Mouse (Mus musculus): ENCODE results near the gene Rexo5.

The Rexo5 gene

GRCm38 (mm10) chr7:119800991-119801390 lies 7.2 kb downstream of the Rexo5 start:
- Histone ChIP-seq H3K4me3 (replicated peaks; ENCODE audit: low read length) (no peak overlapping the region), H3K9me3 (ENCODE audit: low read length) (no peaks in the 10 kb centered on the region)

DNA sequence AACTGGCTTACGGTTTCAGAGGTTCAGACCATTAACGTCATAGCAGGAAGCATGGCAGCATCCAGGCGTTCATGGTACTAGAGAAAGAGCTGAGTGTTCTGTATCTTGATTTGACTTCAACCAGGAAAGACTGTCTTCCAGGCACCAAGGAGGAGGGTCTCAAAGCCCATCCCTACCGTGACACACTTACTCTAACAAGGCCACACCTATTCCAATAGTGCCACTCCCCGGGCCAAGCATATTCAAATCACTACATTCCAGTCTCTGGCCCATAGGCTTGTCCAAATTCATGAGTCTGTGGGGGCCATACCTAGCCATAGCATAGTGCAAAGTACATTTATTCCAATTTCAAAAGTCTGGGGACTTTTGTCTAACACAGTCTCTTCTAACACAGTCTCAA lies 13.6 kb downstream of the Rexo5 start:
- Histone ChIP-seq H3K4me1 (replicated peaks; ENCODE audit: low read depth, low read length) (peaks cover 12% of the 10 kb centered on the region), H3K9me3 (ENCODE audit: low read length) (no peaks in the 10 kb centered on the region), H3K4me3 (replicated peaks; ENCODE audit: low read length) (no peak overlapping the region), H3K27me3 (ENCODE audit: insufficient read depth, low read length) (no peaks in the 10 kb centered on the region), H3K36me3 (ENCODE audit: insufficient read depth, low read length) (peaks cover 29% of the 10 kb centered on the region)
- TF ChIP-seq NANOG (IDR thresholded peaks at IDR 0.05; ENCODE audit: borderline replicate concordance, low read length): no peak
- no peak for TF ChIP-seq POU5F1 (IDR thresholded peaks at IDR 0.05; ENCODE audit: borderline replicate concordance, low read length)

More at GRCm38 (mm10) chr7:119800991-119801390, 7.2 kb downstream of the Rexo5 start:
- TF ChIP-seq CTCF (conservative IDR thresholded peaks at IDR 0.05; ENCODE audit: low read length): no peak
- Histone ChIP-seq H3K4me1 (replicated peaks; ENCODE audit: low read depth, low read length) (no peaks in the 10 kb centered on the region), H3K27me3 (ENCODE audit: insufficient read depth, low read length) (no peaks in the 10 kb centered on the region), H3K36me3 (ENCODE audit: insufficient read depth, low read length) (peaks cover 8% of the 10 kb centered on the region)

DNA sequence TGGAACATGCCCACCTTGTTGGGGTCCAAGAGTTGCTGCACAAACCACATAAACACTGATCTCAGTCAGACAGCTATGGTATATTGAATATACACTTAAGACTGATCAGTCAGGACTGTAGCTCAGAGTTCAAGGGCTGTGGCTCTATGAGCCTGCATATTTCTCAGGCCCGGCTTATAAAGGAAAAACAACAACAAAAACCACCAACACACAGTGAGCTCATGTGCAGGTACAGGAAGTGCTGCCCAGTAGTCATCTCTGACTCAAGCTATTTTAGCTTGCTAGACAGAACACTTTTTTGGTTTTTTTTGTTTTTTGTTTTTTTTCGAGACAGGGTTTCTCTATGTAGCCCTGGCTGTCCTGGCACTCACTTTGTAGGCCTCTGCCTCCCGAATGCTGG lies 14.9 kb downstream of the Rexo5 start:
- Histone ChIP-seq H3K9me3 (ENCODE audit: low read length) (no peaks in the 10 kb centered on the region), H3K4me3 (replicated peaks; ENCODE audit: low read length) (no peak overlapping the region), H3K36me3 (ENCODE audit: insufficient read depth, low read length) (peaks cover 29% of the 10 kb centered on the region), H3K4me1 (replicated peaks; ENCODE audit: low read depth, low read length) (peaks cover 12% of the 10 kb centered on the region), H3K27me3 (ENCODE audit: insufficient read depth, low read length) (no peaks in the 10 kb centered on the region)
- TF ChIP-seq POU5F1 (IDR thresholded peaks at IDR 0.05; ENCODE audit: borderline replicate concordance, low read length) (no peak), CTCF (conservative IDR thresholded peaks at IDR 0.05; ENCODE audit: low read length) (no peak), NANOG (IDR thresholded peaks at IDR 0.05; ENCODE audit: borderline replicate concordance, low read length) (no peak)

GRCm38 (mm10) chr7:119835371-119835770 lies 41.6 kb downstream of the Rexo5 start:
- Histone ChIP-seq H3K4me3 (replicated peaks; ENCODE audit: low read length) (no peak overlapping the region), H3K9me3 (ENCODE audit: low read length) (no peaks in the 10 kb centered on the region), H3K27me3 (ENCODE audit: insufficient read depth, low read length) (no peaks in the 10 kb centered on the region), H3K4me1 (replicated peaks; ENCODE audit: low read depth, low read length) (no peaks in the 10 kb centered on the region), H3K36me3 (ENCODE audit: insufficient read depth, low read length) (peaks cover 10% of the 10 kb centered on the region; the same call in 1 of the 2 replicates)
- TF ChIP-seq POU5F1 (IDR thresholded peaks at IDR 0.05; ENCODE audit: borderline replicate concordance, low read length) (no peak), CTCF (conservative IDR thresholded peaks at IDR 0.05; ENCODE audit: low read length) (no peak), NANOG (IDR thresholded peaks at IDR 0.05; ENCODE audit: borderline replicate concordance, low read length) (no peak)

- Histone ChIP-seq H3K4me1 (replicated peaks; ENCODE audit: low read depth, low read length) (no peaks in the 10 kb centered on the region), H3K27me3 (ENCODE audit: insufficient read depth, low read length) (no peaks in the 10 kb centered on the region), H3K9me3 (ENCODE audit: low read length) (no peaks in the 10 kb centered on the region), H3K4me3 (replicated peaks; ENCODE audit: low read length) (no peak overlapping the region), H3K36me3 (ENCODE audit: insufficient read depth, low read length) (peaks cover 10% of the 10 kb centered on the region; the same call in 1 of the 2 replicates)
- no peak for TF ChIP-seq NANOG (IDR thresholded peaks at IDR 0.05; ENCODE audit: borderline replicate concordance, low read length)
- TF ChIP-seq CTCF (conservative IDR thresholded peaks at IDR 0.05; ENCODE audit: low read length): no peak
- TF ChIP-seq POU5F1 (IDR thresholded peaks at IDR 0.05; ENCODE audit: borderline replicate concordance, low read length): no peak
Measured at GRCm38 (mm10) chr7:119835996-119836777, 42.4 kb downstream of the Rexo5 start.

- H3K27me3 ChIP-seq (ENCODE audit: insufficient read depth, low read length): no peaks in the 10 kb centered on the region
- peaks cover 17% of the 10 kb centered on the region; the same call in 1 of the 2 replicates for H3K36me3 ChIP-seq (ENCODE audit: insufficient read depth, low read length)
- TF ChIP-seq NANOG (IDR thresholded peaks at IDR 0.05; ENCODE audit: borderline replicate concordance, low read length) (no peak), POU5F1 (IDR thresholded peaks at IDR 0.05; ENCODE audit: borderline replicate concordance, low read length) (no peak), CTCF (conservative IDR thresholded peaks at IDR 0.05; ENCODE audit: low read length) (no peak)
- no peak overlapping the region for H3K4me3 ChIP-seq (replicated peaks; ENCODE audit: low read length)
- no peaks in the 10 kb centered on the region for H3K4me1 ChIP-seq (replicated peaks; ENCODE audit: low read depth, low read length)
- no peaks in the 10 kb centered on the region for H3K9me3 ChIP-seq (ENCODE audit: low read length)
Measured at GRCm38 (mm10) chr7:119841820-119842449, 48.1 kb downstream of the Rexo5 start.

GRCm38 (mm10) chr7:119845541-119845940 lies 51.7 kb downstream of the Rexo5 start:
- Histone ChIP-seq H3K9me3 (ENCODE audit: low read length) (no peaks in the 10 kb centered on the region), H3K4me1 (replicated peaks; ENCODE audit: low read depth, low read length) (0 out of 2 replicates have a peak, but pooled peaks cover 1% of the 10 kb centered on the region), H3K4me3 (replicated peaks; ENCODE audit: low read length) (no peak overlapping the region), H3K36me3 (ENCODE audit: insufficient read depth, low read length) (peaks cover 34% of the 10 kb centered on the region), H3K27me3 (ENCODE audit: insufficient read depth, low read length) (no peaks in the 10 kb centered on the region)
- TF ChIP-seq NANOG (IDR thresholded peaks at IDR 0.05; ENCODE audit: borderline replicate concordance, low read length) (no peak), POU5F1 (IDR thresholded peaks at IDR 0.05; ENCODE audit: borderline replicate concordance, low read length) (no peak), CTCF (conservative IDR thresholded peaks at IDR 0.05; ENCODE audit: low read length) (no peak)

DNA sequence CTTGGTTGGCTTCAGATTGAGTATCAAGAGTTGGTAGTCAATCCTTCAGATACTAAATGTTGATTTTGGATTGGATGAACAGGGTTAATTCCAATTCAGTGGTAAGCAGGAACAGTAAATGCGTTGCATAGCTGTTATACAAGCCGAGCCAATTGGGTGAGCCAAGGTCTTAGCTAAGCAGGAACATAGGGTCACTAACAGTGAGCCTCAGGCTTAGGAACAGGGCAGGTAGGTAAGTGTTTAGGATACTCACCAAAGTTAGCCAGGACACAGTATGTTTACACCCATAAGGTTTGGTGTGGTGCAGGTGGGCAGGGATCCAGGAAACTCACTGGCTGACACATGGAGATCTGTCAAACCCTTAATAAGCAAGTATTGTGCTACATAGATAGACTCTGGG lies 53.6 kb downstream of the Rexo5 start:
- Histone ChIP-seq H3K4me1 (replicated peaks; ENCODE audit: low read depth, low read length) (peaks cover 13% of the 10 kb centered on the region), H3K9me3 (ENCODE audit: low read length) (no peaks in the 10 kb centered on the region), H3K4me3 (replicated peaks; ENCODE audit: low read length) (no peak overlapping the region), H3K27me3 (ENCODE audit: insufficient read depth, low read length) (no peaks in the 10 kb centered on the region), H3K36me3 (ENCODE audit: insufficient read depth, low read length) (peaks cover 46% of the 10 kb centered on the region)
- TF ChIP-seq CTCF (conservative IDR thresholded peaks at IDR 0.05; ENCODE audit: low read length) (no peak), POU5F1 (IDR thresholded peaks at IDR 0.05; ENCODE audit: borderline replicate concordance, low read length) (no peak), NANOG (IDR thresholded peaks at IDR 0.05; ENCODE audit: borderline replicate concordance, low read length) (no peak)
